Mouse (Mus musculus) lung, adult 10 weeks (tissue): ENCODE measurements around the gene Axdnd1. TPM values are rescaled to one million over a fixed set of nuclear protein-coding genes. Genes with fewer than 3 reads are reported as not detected.

Source experiments
- polyA plus RNA-seq: library from polyadenylated mRNA; stranded (reverse); fragments of 350-450 nt; fragmentation: Illumina TruSeq; extraction: RNeasy Lipid Tissue Mini Kit (QIAGEN cat#74804); gene quantifications from one replicate; pipeline ENCODE4 v1.2.3, GENCODE M21; 2014; ENCODE audit warnings: low read depth, low replicate concordance; ENCODE audit not compliant: insufficient read depth

Axdnd1 gene
- 0.66 TPM for polyA plus RNA-seq

DNA sequence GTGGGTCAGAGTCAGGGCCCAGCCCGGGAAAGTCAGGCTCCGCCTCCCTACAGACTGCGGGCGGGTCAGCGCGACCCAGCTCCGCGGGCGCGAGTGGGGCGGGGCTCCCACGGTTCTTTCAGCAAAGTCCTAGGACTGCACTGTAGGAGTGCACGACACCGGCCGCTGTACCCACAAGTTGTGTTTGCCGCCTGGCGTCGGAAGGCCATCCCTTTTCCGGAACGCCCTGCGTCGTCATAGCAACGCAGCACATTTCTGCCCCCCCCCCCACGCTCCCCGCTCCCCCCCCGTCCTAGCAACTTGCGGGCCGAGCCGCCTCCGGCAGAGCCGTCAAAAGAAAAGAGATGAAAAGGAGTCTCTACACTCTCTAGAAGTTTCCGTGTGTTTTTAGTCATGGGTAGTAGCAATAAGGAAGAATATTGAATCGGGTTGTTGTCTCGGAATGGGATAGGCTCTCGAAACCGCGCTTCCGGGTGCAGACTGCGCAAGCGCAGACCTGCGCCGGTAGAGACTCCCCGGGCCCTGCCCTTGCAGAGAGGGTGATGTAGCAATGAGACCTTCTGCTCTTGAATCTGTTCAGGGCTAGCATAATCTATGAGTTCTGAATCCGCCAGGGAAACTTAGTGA lies at the start of gene Axdnd1:
Axdnd1 (minus strand) TSS at position 489 of the 627 bp plus-strand sequence.

DNA sequence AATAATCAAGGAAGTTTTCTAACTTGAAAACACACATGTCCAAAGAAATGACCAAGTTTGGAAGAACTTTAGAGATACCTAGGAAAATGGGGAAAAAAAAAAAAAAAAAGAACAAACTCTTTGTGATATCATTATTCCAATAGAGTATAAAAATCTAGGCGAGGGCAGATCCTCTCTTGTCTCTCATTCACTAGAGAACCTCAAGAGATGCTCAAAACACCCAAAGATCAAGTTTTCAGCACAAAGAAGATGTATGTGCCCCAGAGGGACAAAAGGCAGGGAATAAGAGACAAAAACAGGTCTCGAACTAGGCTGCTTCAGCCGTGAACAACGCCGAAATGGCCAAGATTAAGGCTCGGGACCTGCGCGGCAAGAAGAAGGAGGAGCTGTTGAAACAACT lies 55.2 kb downstream of the Axdnd1 start, which contains the start of gene Gm2000:
Gm2000 (plus strand) TSS at position 301 of the 400 bp plus-strand sequence.

DNA sequence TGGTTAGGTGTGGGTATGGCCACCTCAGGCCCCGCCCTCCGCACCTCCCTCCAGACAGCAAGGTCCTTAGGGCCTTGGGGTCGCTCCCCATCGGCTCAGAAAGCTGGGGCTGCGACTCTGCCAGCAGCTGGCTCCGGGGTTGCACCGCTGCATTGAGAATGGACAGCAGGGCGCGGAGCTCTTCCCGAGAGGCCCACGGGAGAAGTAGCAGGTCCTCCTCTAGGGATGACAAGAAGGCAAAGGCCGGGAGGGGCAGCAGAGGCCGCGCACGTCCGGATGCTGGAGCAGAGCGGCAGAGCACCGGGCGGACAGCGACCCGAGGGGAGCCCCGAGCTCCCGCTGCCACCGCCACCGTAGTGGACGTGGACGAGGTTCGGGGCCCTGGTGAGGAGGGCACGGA lies 110.3 kb downstream of the Axdnd1 start, which contains the start of gene Nphs2:
Nphs2 (plus strand) TSS at position 98 of the 400 bp plus-strand sequence.

GRCm38 (mm10) chr1:156302911-156303749 lies 117.8 kb downstream of the Axdnd1 start, which contains the start of gene Tdrd5:
Gene Tdrd5 (minus strand): TSS chr1:156303664.

Other genes starting within 250 kb of the Axdnd1 start
- not detected for gene Fam163a, start 216.1 kb downstream of the Axdnd1 start, polyA plus RNA-seq
- gene Tdrd5, start 117.5 kb downstream of the Axdnd1 start, polyA plus RNA-seq: 0.44 TPM
- gene Nphs2, start 110.4 kb downstream of the Axdnd1 start, polyA plus RNA-seq: 0.14 TPM
- 340 TPM for gene Gm2000, start 55.1 kb downstream of the Axdnd1 start, polyA plus RNA-seq
- 27.9 TPM for gene Soat1, start 53.2 kb upstream of the Axdnd1 start, polyA plus RNA-seq
- gene Gm10031, start 102.9 kb upstream of the Axdnd1 start, polyA plus RNA-seq: 0.73 TPM
- 3.2 TPM for gene Abl2, start 137.6 kb upstream of the Axdnd1 start, polyA plus RNA-seq